Mouse (Mus musculus) hindlimb bud, embryonic 11.5 days (tissue): Measurements from ENCODE around the gene Tbc1d25.
A peak's percentile ranks its signal among the peaks of the same experiment; 100 is the strongest.

ENCODE experiments used
- DNase-seq: peaks from one replicate; pipeline ENCODE4 v3.0.0-alpha.2; 2012; ENCODE audit warnings: low read depth, low spot score; ENCODE audit errors: extremely low spot score

The Tbc1d25 gene

GRCm38 (mm10) chrX:8182871-8183540, 7.0 kb upstream of the Tbc1d25 start:
- no peak for DNase-seq

DNA sequence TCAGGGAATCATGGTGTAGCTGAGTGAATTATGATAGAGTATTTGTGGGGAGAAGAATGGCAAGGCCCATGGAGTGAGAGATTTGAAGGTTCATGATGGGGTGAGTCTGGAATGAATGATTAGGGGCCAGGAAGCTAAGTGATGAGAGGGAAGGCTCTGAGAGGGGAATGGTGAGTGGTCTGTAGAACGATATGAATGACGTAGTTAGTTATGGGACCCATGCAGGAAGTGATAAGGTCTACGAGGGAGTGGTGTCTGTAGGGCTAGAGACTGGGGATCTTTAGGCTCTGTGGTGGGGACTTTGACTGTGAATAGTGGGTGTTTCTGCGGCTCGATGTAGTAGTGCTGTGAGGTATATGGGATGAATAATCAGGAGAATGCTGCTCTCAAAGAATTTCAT, 3.7 kb upstream of the Tbc1d25 start:
- no peak for DNase-seq

DNA sequence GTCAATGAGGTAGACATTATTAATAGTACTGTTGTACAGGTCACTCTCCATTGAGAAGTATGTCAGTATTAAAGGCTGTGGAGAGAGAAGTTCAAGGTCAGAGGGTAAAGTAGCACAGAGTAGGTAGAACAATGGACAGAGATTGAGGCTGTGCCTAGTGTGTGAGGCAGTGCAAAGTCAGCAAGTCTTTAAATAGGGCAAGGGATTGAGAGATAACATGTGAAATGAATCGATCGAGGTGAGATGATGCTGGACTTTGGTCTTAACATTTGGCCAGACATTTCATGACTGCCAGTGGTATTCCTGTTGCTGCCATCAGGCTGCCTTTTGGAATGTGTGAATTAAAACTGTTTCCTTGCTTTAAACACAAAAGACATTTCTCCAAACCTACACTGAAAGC, 2.9 kb upstream of the Tbc1d25 start:
- DNase-seq, result no peak

GRCm38 (mm10) chrX:8175169-8175503, 845 bp downstream of the Tbc1d25 start:
- DNase-seq, result no peak

GRCm38 (mm10) chrX:8167716-8168647, 8.0 kb downstream of the Tbc1d25 start:
- no peak for DNase-seq

- no peak for DNase-seq
Measured at GRCm38 (mm10) chrX:8164471-8164870, 11.5 kb downstream of the Tbc1d25 start.

DNA sequence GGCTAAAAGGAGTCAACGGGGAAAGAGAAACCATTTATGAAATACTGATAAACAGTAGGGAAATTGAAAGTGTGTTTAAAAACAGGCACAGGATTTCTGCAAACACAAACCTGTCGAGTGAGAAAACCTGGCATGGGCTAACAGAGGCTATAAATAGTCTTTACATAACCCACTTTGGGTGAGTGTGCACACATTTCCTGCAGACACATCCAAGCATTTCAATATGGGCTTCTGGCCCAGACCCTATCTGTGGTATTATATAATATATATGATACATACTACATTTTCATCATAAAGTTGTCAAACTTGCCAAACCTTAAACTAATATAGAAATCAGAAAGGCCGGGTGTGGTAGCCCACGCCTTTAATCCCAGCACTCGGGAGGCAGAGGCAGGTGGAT, 12.9 kb downstream of the Tbc1d25 start:
- DNase-seq, result no peak

DNA sequence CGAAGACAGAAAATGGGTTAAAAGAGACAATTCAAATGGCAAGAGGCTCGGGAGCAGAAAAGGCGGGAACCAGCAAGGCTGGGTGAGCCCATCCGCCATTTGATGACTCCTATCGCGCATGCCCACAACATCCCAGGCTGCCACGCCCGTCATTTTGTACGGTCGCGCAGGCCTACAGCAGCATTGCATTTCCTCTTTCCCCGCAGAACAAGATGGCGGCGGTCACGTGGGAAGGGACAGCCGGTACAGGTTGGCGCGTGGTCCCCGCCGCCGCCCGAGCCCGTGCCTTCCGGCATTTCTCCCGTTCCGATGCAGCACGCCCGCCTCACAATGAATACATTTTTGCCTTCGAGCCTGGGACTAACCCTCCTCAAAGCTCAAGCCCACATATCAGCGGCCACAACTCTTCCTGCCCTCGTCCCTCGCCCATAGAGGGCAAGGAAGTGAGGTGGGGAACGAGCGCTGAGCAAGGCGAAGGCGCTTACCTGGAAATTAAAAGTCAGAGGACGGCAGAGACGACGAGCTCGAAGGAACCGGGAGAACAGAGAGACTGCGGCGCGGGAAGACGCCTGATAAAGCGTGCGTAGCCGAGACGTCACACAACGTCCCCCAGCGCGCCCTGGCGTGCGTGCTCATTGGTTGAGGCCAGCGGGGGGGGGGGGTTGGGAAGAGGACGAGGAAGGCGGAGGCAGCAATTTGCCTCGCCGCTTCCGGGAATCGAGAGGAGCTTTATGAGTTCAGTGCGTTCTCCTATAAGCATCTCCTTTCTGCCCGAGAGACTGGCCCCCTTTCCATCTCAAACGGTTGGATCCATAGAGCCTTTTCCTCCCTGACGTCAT, 30.6 kb downstream of the Tbc1d25 start, which contains the start of gene Rbm3:
Gene Rbm3 (minus strand): TSS at position 728 of the 839 bp plus-strand sequence.
- DNase-seq, result peak; percentile 62

GRCm38 (mm10) chrX:8143750-8144149, 32.2 kb downstream of the Tbc1d25 start:
- DNase-seq, result no peak

DNA sequence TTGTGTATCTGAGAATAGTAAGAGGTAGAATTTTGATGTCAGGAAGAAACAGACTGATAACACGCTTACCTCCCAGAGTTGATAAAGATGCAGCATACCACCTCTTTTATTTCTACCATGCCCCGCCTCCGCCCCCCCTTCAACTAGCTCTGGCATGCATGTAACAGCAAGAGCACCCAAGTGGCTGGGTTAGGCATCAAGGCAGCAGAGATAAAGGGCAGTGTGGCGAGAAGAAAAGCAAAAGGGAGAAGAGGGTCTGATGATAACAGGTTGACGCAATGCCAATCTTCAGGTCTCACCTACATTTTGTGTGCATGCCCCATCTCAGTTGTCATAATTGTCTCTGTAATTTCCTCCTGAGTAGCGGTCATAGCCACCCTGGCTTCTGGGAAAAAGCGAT, 33.0 kb downstream of the Tbc1d25 start:
- no peak for DNase-seq

DNA sequence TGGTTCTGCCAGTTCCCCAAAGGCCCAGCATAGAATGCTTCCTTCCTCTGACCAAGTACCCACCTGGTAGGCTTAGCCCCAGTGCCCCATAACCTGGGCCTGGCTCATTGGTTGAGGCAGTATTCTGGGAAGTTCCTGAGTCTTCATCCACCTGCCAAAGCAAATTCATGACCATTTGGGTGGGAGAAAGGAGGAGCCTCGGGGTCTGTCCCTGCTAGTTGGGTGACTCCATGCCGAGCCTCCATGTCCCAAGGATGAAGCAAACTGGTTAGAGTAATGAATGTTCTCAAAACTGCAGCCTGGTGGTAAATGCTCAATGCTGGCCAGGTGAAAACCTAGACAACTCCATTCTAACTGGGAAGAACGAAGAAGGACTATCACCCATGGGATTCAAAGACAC, 34.9 kb downstream of the Tbc1d25 start:
- DNase-seq, result no peak

GRCm38 (mm10) chrX:8140446-8140845, 35.5 kb downstream of the Tbc1d25 start:
- DNase-seq, result no peak

GRCm38 (mm10) chrX:8139480-8139879, 36.5 kb downstream of the Tbc1d25 start:
- DNase-seq, result no peak

DNA sequence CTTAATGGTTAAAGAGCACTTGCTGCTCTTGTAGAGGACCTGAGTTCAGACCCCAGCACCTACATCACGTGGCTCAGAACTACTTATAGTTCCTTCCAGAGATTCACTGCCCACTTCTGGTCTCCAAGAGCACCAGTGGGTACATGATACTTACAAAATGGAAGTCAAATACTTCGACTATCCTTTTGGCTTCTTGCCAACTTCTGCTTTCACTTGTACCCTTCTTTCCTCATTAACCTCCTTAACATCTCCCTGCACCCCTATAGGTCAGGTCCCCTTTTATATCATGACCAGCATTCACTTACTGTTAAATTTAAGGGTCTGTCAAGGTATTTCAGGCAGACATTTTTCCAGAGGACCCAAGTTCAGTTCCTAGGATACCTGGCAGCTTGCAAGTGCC, 40.1 kb downstream of the Tbc1d25 start:
- DNase-seq, result no peak

- DNase-seq, result peak; percentile 42
Measured at GRCm38 (mm10) chrX:8132017-8132976, 43.7 kb downstream of the Tbc1d25 start, which contains the start of gene Wdr13. TSS of gene Wdr13 (minus strand) at chrX:8132892.

DNA sequence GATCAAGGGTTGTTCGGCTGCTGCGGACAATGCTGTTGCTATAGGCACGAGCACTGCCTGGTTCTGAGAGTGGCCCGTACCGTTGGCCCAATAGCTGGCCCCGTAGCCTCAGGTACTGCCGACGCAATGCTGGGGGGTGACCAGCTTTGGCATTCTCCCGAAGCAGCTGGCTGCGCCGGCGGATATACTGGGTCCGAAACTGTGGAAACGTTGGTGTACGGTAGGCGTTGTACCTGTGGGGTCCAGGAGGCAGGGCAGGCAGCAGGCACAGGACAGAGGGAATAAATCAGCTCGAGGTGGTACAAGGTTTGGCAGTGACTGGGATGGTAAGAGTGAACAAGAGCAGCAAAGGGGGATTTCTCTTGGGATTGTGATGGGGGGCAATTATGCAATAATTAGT, 44.6 kb downstream of the Tbc1d25 start:
- no peak for DNase-seq

GRCm38 (mm10) chrX:8125235-8125634, 50.7 kb downstream of the Tbc1d25 start:
- DNase-seq, result no peak

GRCm38 (mm10) chrX:8123821-8124470, 52.0 kb downstream of the Tbc1d25 start:
- no peak for DNase-seq

DNA sequence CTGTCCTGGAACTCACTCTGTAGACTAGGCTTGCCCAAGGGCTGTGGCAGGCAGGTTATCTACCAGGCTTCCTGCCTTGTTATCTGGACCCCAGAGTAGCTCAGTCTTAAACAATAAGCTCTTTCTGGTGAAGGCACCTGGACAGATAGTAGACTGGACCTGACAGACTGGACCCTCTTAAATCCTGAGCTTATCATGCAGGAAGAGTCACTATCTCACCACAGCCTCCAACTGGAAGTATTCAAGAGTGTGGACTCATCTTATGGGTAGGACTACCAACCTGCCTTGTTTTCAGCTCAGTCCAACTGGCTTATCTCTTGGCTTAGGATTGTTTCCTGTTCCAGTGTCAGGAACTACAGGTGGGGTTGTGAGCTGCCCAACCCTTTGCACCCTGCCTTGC, 58.7 kb downstream of the Tbc1d25 start:
- DNase-seq, result no peak

GRCm38 (mm10) chrX:8115275-8115674, 60.7 kb downstream of the Tbc1d25 start:
- DNase-seq, result no peak
